Mouse (Mus musculus): Measurements from ENCODE around the gene Faap100. TPM values are rescaled to one million over a fixed set of nuclear protein-coding genes. Genes with fewer than 3 reads are reported as not detected.

Gene Faap100
- polyA plus RNA-seq, 1 experiment from 2014 or later = 15.9 TPM

GRCm38 (mm10) chr11:120335431-120336021, 43.0 kb downstream of the Faap100 start:
- no peak for DNase-seq (ENCODE audit: low spot score)

GRCm38 (mm10) chr11:120320156-120320555, 58.4 kb downstream of the Faap100 start:
- DNase-seq (ENCODE audit: low spot score) = no peak

GRCm38 (mm10) chr11:120319310-120319709, 59.3 kb downstream of the Faap100 start:
- DNase-seq (ENCODE audit: low spot score) = no peak

Small RNA genes within 50 kb of the gene (microRNA-seq; reads per million reads assigned to microRNA genes)
- not detected for gene Gm23419 (ENCODE audit: borderline number of aligned reads)
- gene Mir6935 (ENCODE audit: borderline number of aligned reads) = 1.7 reads per million

Other genes with a start within 250 kb of the Faap100 start
- gene Slc38a10, start 227.4 kb downstream of the Faap100 start, polyA plus RNA-seq (2015; fragmentation: Nextera tagmentation; extraction: Ambion mirVana) = 58.9 and 60.9 TPM in 2 replicates
- 3.3 and 4.6 TPM in 2 replicates for gene Bahcc1, start 145.8 kb downstream of the Faap100 start, polyA plus RNA-seq (2015; fragmentation: Nextera tagmentation; extraction: Ambion mirVana)
- 1,815 and 1,857 TPM in 2 replicates for gene Actg1, start 30.2 kb downstream of the Faap100 start, polyA plus RNA-seq (2015; fragmentation: Nextera tagmentation; extraction: Ambion mirVana)
- 0.46 and 0.59 TPM in 2 replicates for gene Fscn2, start 17.2 kb downstream of the Faap100 start, polyA plus RNA-seq (2015; fragmentation: Nextera tagmentation; extraction: Ambion mirVana)
- 24.8 and 29.3 TPM in 2 replicates for gene Nploc4, start 58.9 kb upstream of the Faap100 start, polyA plus RNA-seq (2015; fragmentation: Nextera tagmentation; extraction: Ambion mirVana)
- gene Tspan10, start 63.9 kb upstream of the Faap100 start, polyA plus RNA-seq (2015; fragmentation: Nextera tagmentation; extraction: Ambion mirVana) = 1.2 TPM in 2 replicates
- 0.14 TPM in 1 of 2 replicates, not detected in the other for gene Pde6g, start 74.7 kb upstream of the Faap100 start, polyA plus RNA-seq (2015; fragmentation: Nextera tagmentation; extraction: Ambion mirVana)
- gene Oxld1, start 79.3 kb upstream of the Faap100 start, polyA plus RNA-seq (2015; fragmentation: Nextera tagmentation; extraction: Ambion mirVana) = 15.5 and 18.5 TPM in 2 replicates
- 30.0 and 33.3 TPM in 2 replicates for gene Ccdc137, start 79.4 kb upstream of the Faap100 start, polyA plus RNA-seq (2015; fragmentation: Nextera tagmentation; extraction: Ambion mirVana)
- 34.7 and 36.6 TPM in 2 replicates for gene Arl16, start 88.8 kb upstream of the Faap100 start, polyA plus RNA-seq (2015; fragmentation: Nextera tagmentation; extraction: Ambion mirVana)
- gene Mrpl12, start 105.8 kb upstream of the Faap100 start, polyA plus RNA-seq (2015; fragmentation: Nextera tagmentation; extraction: Ambion mirVana) = 133 and 148 TPM in 2 replicates
- gene Slc25a10, start 113.1 kb upstream of the Faap100 start, polyA plus RNA-seq (2015; fragmentation: Nextera tagmentation; extraction: Ambion mirVana) = 28.6 and 29.4 TPM in 2 replicates
- gene Gcgr, start 151.9 kb upstream of the Faap100 start, polyA plus RNA-seq (2015; fragmentation: Nextera tagmentation; extraction: Ambion mirVana) = 0.14 and 0.18 TPM in 2 replicates
- 179 and 196 TPM in 2 replicates for gene Mcrip1, start 171.0 kb upstream of the Faap100 start, polyA plus RNA-seq (2015; fragmentation: Nextera tagmentation; extraction: Ambion mirVana)
- gene Ppp1r27, start 172.4 kb upstream of the Faap100 start, polyA plus RNA-seq (2015; fragmentation: Nextera tagmentation; extraction: Ambion mirVana) = 13.7 and 17.1 TPM in 2 replicates
- gene P4hb, start 194.5 kb upstream of the Faap100 start, polyA plus RNA-seq (2015; fragmentation: Nextera tagmentation; extraction: Ambion mirVana) = 254 and 290 TPM in 2 replicates
- gene Arhgdia, start 202.9 kb upstream of the Faap100 start, polyA plus RNA-seq (2015; fragmentation: Nextera tagmentation; extraction: Ambion mirVana) = 553 and 615 TPM in 2 replicates
- gene Alyref, start 219.6 kb upstream of the Faap100 start, polyA plus RNA-seq (2015; fragmentation: Nextera tagmentation; extraction: Ambion mirVana) = 571 and 587 TPM in 2 replicates
- gene Anapc11, start 219.7 kb upstream of the Faap100 start, polyA plus RNA-seq (2015; fragmentation: Nextera tagmentation; extraction: Ambion mirVana) = 158 and 179 TPM in 2 replicates
- gene Npb, start 229.7 kb upstream of the Faap100 start, polyA plus RNA-seq (2015; fragmentation: Nextera tagmentation; extraction: Ambion mirVana) = 1.6 and 2.1 TPM in 2 replicates
- gene Pcyt2, start 239.2 kb upstream of the Faap100 start, polyA plus RNA-seq (2015; fragmentation: Nextera tagmentation; extraction: Ambion mirVana) = 113 and 114 TPM in 2 replicates
- gene Sirt7, start 246.5 kb upstream of the Faap100 start, polyA plus RNA-seq (2015; fragmentation: Nextera tagmentation; extraction: Ambion mirVana) = 100 and 108 TPM in 2 replicates